Comparison of ENCODE assay signal across 24 mouse cellular contexts in the genomic region with DNA sequence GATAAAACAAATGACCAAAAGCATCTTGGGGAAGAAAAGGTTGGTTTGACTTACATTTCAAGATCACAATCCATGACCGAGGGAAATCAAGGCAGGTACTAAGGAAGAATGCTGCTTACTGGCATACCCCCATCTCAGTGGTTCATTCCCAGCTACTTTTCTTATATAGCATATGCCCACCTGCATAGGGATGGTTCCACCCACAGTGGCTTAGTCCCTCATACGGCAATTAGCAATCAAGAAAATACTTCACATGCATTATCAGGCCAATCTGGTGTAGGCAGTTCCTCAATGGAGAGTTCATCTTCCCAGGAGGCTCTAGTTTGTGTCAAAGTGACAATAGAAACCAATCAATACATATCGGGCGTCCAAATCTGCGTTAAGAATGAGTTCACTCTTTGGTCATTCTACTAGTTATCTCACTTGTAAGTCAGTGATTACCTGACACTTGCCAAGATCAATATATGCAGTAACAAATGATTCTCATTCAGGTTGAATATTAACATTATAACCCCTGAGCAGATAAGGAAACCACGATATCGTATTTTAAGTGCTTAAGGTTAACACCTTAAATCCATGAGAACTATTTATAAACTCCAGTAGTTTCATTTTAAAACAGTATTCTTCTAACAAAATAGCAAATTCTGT. TPM values are rescaled to one million over a fixed set of nuclear protein-coding genes. Genes with fewer than 3 reads are reported as not detected.
A peak's percentile ranks its signal among the peaks of the same experiment; 100 is the strongest.
DNase-seq lines count a peak whose midpoint lies in the region; ATAC-seq lines count a peak whose summit lies in the region.
"Had no signal": no experiment of that assay in that cellular context is flagged by ENCODE, and none has a peak within 500 bp of the region (broad histone marks: within the 10 kb centered on the region; RNA-seq: fewer than 3 reads in every experiment).

No protein-coding gene starts in this region.

- no peak overlapping the region for H3K4me3 ChIP-seq in intestine, embryonic 14.5 days (ENCODE audit: low read depth, low read length)
- H3K4me3 ChIP-seq in intestine, embryonic 16.5 days (ENCODE audit: low read length), result no peak overlapping the region
- H3K4me3 ChIP-seq: embryonic facial prominence, embryonic 10.5 days; embryonic facial prominence, embryonic 12.5 days; forebrain, embryonic 13.5 days; forebrain, embryonic 15.5 days had no signal

- H3K27ac ChIP-seq in intestine, embryonic 14.5 days (ENCODE audit: low read depth), result no peak overlapping the region
- no peak overlapping the region for H3K27ac ChIP-seq in intestine, embryonic 16.5 days (ENCODE audit: low read length)
- H3K27ac ChIP-seq: embryonic facial prominence, embryonic 10.5 days; embryonic facial prominence, embryonic 12.5 days; forebrain, embryonic 13.5 days; forebrain, embryonic 15.5 days had no signal

- intact Hi-C loops in heart, postnatal 14 days (cut with DNase I), result no loop called here

- H3K9ac ChIP-seq in intestine, embryonic 14.5 days (ENCODE audit: low read length), result no peak overlapping the region
- no peak overlapping the region for H3K9ac ChIP-seq in intestine, embryonic 16.5 days (ENCODE audit: low read depth, low read length)
- H3K9ac ChIP-seq: embryonic facial prominence, embryonic 12.5 days; forebrain, embryonic 13.5 days; forebrain, embryonic 15.5 days had no signal

- peak; percentile 36 for DNase-seq in heart, adult 11 months
- DNase-seq in heart, postnatal 14 days, result no peak
- DNase-seq in intestine, embryonic 14.5 days (ENCODE audit: low spot score), result no peak
- DNase-seq in thymus, postnatal 25 days, result no peak
- no peak for DNase-seq in urinary bladder, adult 18-20 months (ENCODE audit: low spot score in 2 of 2)
- DNase-seq: adrenal gland, adult 8-10 months; adrenal gland, postnatal 14 days; adrenal gland, postnatal 36 days; B cell, adult 2 months; cerebellum, adult 11-12 months; cerebellum, adult 2 months; cerebellum, adult 9-10 months; cerebellum, postnatal 10 days; cerebellum, postnatal 25 days had no signal

- 75% methylated on average over 7 of the region's 7 CpGs for whole genome bisulfite sequencing in intestine, embryonic 14.5 days
- 68% methylated on average over 7 of the region's 7 CpGs for WGBS in intestine, embryonic 16.5 days

- H3K4me2 ChIP-seq in intestine, embryonic 14.5 days (ENCODE audit: low read length), result no peak overlapping the region
- H3K4me2 ChIP-seq in intestine, embryonic 16.5 days (ENCODE audit: low read depth, low read length), result no peak overlapping the region
- H3K4me2 ChIP-seq: embryonic facial prominence, embryonic 12.5 days; forebrain, embryonic 13.5 days; forebrain, embryonic 15.5 days had no signal

- 0 out of 2 replicates have a peak, but pooled peaks have one; percentile 27 for ATAC-seq in intestine, embryonic 14.5 days (replicated peaks; ENCODE audit: low FRiP score, low TSS enrichment, low read depth)
- ATAC-seq in intestine, embryonic 16.5 days, result peak; percentile 76
- ATAC-seq: activated CD4-positive, CD25-positive, alpha-beta regulatory T cell, adult 4 months; CD4-positive, CD25-positive, alpha-beta regulatory T cell, adult 4 months; forebrain, embryonic 13.5 days; forebrain, embryonic 15.5 days; Patski had no signal

- H3K27me3 ChIP-seq in intestine, embryonic 14.5 days (replicated peaks; ENCODE audit: control insufficient read depth, insufficient read depth, low read length), result no peaks in the 10 kb centered on the region
- H3K27me3 ChIP-seq in intestine, embryonic 16.5 days (replicated peaks; ENCODE audit: control insufficient read depth, insufficient read depth, low read length), result no peaks in the 10 kb centered on the region
- H3K27me3 ChIP-seq: CH12.LX; embryonic facial prominence, embryonic 12.5 days; forebrain, embryonic 13.5 days; forebrain, embryonic 15.5 days had no signal

- no peaks in the 10 kb centered on the region for H3K9me3 ChIP-seq in intestine, embryonic 14.5 days (ENCODE audit: control insufficient read depth, low read length)
- no peaks in the 10 kb centered on the region for H3K9me3 ChIP-seq in intestine, embryonic 16.5 days (ENCODE audit: control insufficient read depth, low read length)
- H3K9me3 ChIP-seq: embryonic facial prominence, embryonic 10.5 days; embryonic facial prominence, embryonic 12.5 days; forebrain, embryonic 13.5 days; forebrain, embryonic 15.5 days; G1E had no signal

- no peaks in the 10 kb centered on the region for H3K4me1 ChIP-seq in intestine, embryonic 14.5 days (replicated peaks; ENCODE audit: control insufficient read depth, insufficient read depth, low read length)
- H3K4me1 ChIP-seq in intestine, embryonic 16.5 days (ENCODE audit: control insufficient read depth, insufficient read depth, low read length), result no peaks in the 10 kb centered on the region
- H3K4me1 ChIP-seq: embryonic facial prominence, embryonic 10.5 days; embryonic facial prominence, embryonic 12.5 days; forebrain, embryonic 13.5 days; forebrain, embryonic 15.5 days had no signal

- no peaks in the 10 kb centered on the region for H3K36me3 ChIP-seq in intestine, embryonic 14.5 days (ENCODE audit: control insufficient read depth, insufficient read depth, low read length)
- H3K36me3 ChIP-seq in intestine, embryonic 16.5 days (ENCODE audit: control insufficient read depth, insufficient read depth, low read length), result no peaks in the 10 kb centered on the region
- H3K36me3 ChIP-seq: embryonic facial prominence, embryonic 10.5 days; embryonic facial prominence, embryonic 12.5 days; forebrain, embryonic 15.5 days; G1E had no signal

RNA-seq across cellular contexts. Expression of a gene that starts 14.9 kb away (rescaled TPM):
- total RNA-seq in heart, postnatal 14 days (2021), result 10 to 100 TPM; 30.8 to 44.3 TPM
- 62.4 and 63.9 TPM in 2 replicates for polyA plus RNA-seq in intestine, embryonic 14.5 days (2014; fragmentation: Nextera tagmentation; extraction: Ambion mirVana)
- polyA plus RNA-seq in intestine, embryonic 16.5 days (2015; fragmentation: Nextera tagmentation; extraction: Ambion mirVana), result 42.5 and 51.1 TPM in 2 replicates

RNA-seq across cellular contexts. Expression of a gene that starts 33.6 kb away (rescaled TPM):
- 10 to 100 TPM; 21.8 to 28.8 TPM for total RNA-seq in heart, postnatal 14 days (2021)
- polyA plus RNA-seq in intestine, embryonic 14.5 days (2014; fragmentation: Nextera tagmentation; extraction: Ambion mirVana), result 71.3 and 73.3 TPM in 2 replicates
- 36.6 and 37.1 TPM in 2 replicates for polyA plus RNA-seq in intestine, embryonic 16.5 days (2015; fragmentation: Nextera tagmentation; extraction: Ambion mirVana)
